Mouse (Mus musculus) embryonic facial prominence, embryonic 12.5 days (tissue): Measurements from ENCODE around the gene Fam8a1. TPM values are rescaled to one million over a fixed set of nuclear protein-coding genes. Genes with fewer than 3 reads are reported as not detected.

ENCODE experiments used
- ATAC-seq: fragments of 200-750 bp; cut with Nextera tagmentation; 2 replicates; pipeline ENCODE4 v1.8.0; 2017; ENCODE audit not compliant: insufficient number of reproducible peaks, insufficient read depth, low FRiP score, low TSS enrichment
- H3K27ac ChIP-seq: fragments of 300-500 bp; sonication (generic); 2 replicates; pipeline ENCODE4 v1.5.1; 2016; ENCODE audit warnings: mild to moderate bottlenecking
- H3K27me3 ChIP-seq: fragments of 300-500 bp; sonication (generic); 2 replicates; pipeline ENCODE4 v1.6.1; 2016; ENCODE audit warnings: mild to moderate bottlenecking, moderate library complexity
- H3K36me3 ChIP-seq: fragments of 300-500 bp; sonication (generic); 2 replicates; pipeline ENCODE4 v1.6.1; 2016; ENCODE audit warnings: mild to moderate bottlenecking
- H3K4me1 ChIP-seq: fragments of 300-500 bp; sonication (generic); 2 replicates; pipeline ENCODE4 v1.6.1; 2016
- H3K4me2 ChIP-seq: fragments of 300-500 bp; sonication (generic); replicated peaks from 2 replicates; pipeline ENCODE4 v1.6.1; 2016; ENCODE audit warnings: mild to moderate bottlenecking, moderate library complexity
- H3K4me3 ChIP-seq: fragments of 300-500 bp; sonication (generic); 2 replicates; pipeline ENCODE4 v1.5.1; 2016; ENCODE audit warnings: mild to moderate bottlenecking
- H3K9ac ChIP-seq: fragments of 300-500 bp; sonication (generic); 2 replicates; pipeline ENCODE4 v1.6.1; 2016; ENCODE audit warnings: mild to moderate bottlenecking, moderate library complexity
- H3K9me3 ChIP-seq: fragments of 300-500 bp; sonication (generic); 2 replicates; pipeline ENCODE4 v1.6.1; 2016; ENCODE audit warnings: mild to moderate bottlenecking, moderate library complexity
- WGBS: fragments of 180-500 bp; shearing (Covaris S2); methylation state at CpG from one replicate; pipeline ENCODE4 v1.1.7; 2016; 5-methylcytosine and 5-hydroxymethylcytosine counted together
- polyA plus RNA-seq: library from polyadenylated mRNA; unstranded; fragments of >200 nt; fragmentation: Nextera tagmentation; extraction: Ambion mirVana; gene quantifications from 2 replicates; pipeline ENCODE4 v1.2.1, GENCODE M21; 2016

The Fam8a1 gene
- polyA plus RNA-seq, 1 experiment from 2014 or later: 17.4 TPM

DNA sequence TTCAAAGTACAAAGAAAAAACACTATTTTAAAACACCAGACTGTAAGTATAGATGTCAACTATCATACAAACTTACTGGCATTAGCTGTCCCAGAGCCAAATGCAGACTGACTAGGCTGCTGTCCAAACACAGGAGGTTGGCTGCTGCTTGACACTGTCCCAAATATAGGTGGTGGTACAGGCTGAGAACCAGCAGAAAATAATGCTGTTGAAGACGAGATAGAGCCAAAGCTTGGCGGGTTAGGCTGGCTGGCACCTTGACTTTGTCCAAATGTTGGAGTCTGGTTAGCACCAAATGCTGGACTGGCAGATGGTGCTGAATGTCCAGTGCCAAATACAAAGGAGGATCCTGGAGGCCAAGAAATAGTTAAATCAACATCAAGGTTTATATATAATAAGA is 13.6 kb downstream of the Fam8a1 start:
- H3K4me2 ChIP-seq: no peak overlapping the region
- H3K9me3 ChIP-seq: no peaks in the 10 kb centered on the region
- H3K36me3 ChIP-seq: peaks cover 56% of the 10 kb centered on the region
- H3K27me3 ChIP-seq: no peaks in the 10 kb centered on the region
- no peak overlapping the region for H3K4me3 ChIP-seq
- ATAC-seq: no peak
- H3K9ac ChIP-seq: no peak overlapping the region
- no peaks in the 10 kb centered on the region for H3K4me1 ChIP-seq
- no peak overlapping the region for H3K27ac ChIP-seq
- WGBS: 88% methylated on average over 2 of the region's 2 CpGs

DNA sequence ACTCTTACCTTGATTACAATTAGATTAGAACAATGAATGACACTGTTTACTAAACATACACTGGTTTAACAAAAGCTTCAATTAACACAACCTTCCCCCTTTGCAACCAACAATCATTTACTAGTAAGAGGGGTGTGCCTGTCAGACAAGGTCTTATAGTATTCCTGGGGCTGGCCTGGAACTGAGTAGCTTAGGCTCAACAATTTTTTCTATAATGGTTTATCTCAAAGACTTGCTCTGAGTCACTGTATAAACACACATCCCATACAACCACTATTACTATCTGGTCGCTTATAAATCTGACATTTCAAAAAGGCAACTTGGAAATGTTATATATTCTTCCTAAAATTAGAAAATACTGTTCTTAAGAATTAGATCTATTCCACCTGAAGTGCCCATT is 14.0 kb downstream of the Fam8a1 start:
- no peak overlapping the region for H3K4me2 ChIP-seq
- H3K9ac ChIP-seq: no peak overlapping the region
- no peaks in the 10 kb centered on the region for H3K27me3 ChIP-seq
- ATAC-seq: no peak
- no peaks in the 10 kb centered on the region for H3K4me1 ChIP-seq
- 96% methylated on average over 1 of the region's 1 CpGs for WGBS
- no peaks in the 10 kb centered on the region for H3K9me3 ChIP-seq
- peaks cover 53% of the 10 kb centered on the region for H3K36me3 ChIP-seq
- no peak overlapping the region for H3K27ac ChIP-seq
- H3K4me3 ChIP-seq: no peak overlapping the region

DNA sequence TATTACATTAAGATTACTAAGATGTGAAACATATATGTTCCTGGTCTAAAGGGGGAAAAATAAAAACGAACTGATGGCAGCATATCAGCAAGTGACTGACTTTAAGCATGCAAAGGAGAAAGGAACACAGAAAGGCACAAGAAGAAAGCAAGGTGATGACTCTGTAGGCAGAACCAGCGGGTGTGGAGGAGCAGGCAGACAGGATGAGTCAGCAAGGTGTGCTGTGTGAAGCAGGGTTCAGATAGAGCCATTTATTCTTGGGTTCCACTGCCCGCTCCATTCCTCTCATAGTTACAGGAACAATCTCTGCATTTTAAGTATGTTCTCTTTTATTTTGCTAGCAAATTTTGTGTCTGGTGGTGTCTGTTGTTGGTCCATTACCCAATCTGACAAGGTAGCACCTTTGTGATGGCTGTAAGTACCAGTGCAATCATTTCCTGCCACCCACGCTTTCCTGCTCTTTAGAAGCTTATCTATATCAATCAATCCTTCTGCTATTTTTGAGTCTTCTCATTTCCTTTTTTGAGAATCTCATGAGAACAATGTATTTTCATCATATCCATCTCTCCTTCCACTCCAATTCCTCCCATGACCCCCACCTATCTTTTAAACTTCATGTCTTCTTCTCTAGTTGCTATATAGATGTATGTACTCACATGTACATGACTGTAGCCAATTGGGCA is 21.4 kb downstream of the Fam8a1 start:
- no peak overlapping the region for H3K27ac ChIP-seq
- no peak overlapping the region for H3K9ac ChIP-seq
- H3K4me1 ChIP-seq: no peaks in the 10 kb centered on the region
- ATAC-seq: no peak
- WGBS: 83% methylated on average over 4 of the region's 4 CpGs
- no peaks in the 10 kb centered on the region for H3K9me3 ChIP-seq
- H3K36me3 ChIP-seq: peaks cover 51% of the 10 kb centered on the region
- H3K27me3 ChIP-seq: no peaks in the 10 kb centered on the region
- no peak overlapping the region for H3K4me3 ChIP-seq
- no peak overlapping the region for H3K4me2 ChIP-seq

DNA sequence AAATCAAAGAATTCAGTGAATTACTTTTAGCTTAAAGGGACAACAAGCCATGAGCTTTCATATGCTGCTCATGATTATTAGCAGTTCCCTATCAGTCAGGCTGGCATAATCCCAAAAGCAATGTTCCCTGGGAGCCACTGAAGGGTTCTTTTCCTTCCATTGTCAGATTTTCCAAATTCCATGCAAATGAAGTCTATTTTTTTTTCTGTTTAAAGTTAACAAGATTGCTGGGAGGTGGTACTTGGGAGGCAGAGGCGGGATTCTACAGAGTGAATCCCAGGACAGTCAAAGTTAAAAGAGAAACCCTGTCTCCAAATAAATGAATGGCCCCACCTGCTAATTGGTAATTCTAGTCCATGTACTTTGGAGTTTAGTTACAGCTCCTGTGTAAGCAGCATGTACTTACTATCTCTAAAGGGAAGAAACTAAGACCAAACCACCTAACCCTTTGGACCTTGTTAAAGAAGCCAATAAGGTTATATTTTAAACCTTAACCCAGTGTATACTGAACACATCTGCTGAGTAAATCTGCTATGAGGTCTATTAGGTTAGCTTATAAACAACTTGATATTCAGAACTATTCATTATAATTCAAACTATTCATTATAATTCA is 26.1 kb downstream of the Fam8a1 start:
- Histone ChIP-seq H3K4me3 (no peak overlapping the region), H3K4me2 (no peak overlapping the region), H3K9ac (no peak overlapping the region), H3K27me3 (no peaks in the 10 kb centered on the region), H3K9me3 (no peaks in the 10 kb centered on the region), H3K36me3 (peaks cover 37% of the 10 kb centered on the region), H3K27ac (no peak overlapping the region), H3K4me1 (no peaks in the 10 kb centered on the region)
- WGBS: 86% methylated on average over 1 of the region's 1 CpGs
- ATAC-seq: no peak

DNA sequence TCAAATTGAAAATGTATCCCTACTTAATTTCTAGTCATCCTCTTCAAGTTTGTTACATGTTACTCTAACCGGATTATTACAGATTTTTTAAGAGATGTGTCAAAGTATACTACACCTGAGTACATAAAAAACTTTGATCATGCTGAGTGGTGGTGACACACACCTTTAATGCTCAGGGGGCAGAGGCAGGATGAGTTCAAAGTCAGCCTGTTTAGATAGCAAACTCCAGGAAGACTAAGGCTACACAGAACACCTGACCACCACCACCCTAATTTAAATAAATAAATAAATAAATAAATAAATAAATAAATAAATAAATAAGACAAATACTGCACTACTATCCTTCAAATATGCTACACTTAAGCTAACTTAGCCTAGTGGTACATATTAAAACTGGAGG is 26.6 kb downstream of the Fam8a1 start:
- Histone ChIP-seq H3K36me3 (peaks cover 32% of the 10 kb centered on the region), H3K27me3 (no peaks in the 10 kb centered on the region), H3K27ac (no peak overlapping the region), H3K4me3 (no peak overlapping the region), H3K9me3 (no peaks in the 10 kb centered on the region), H3K4me2 (no peak overlapping the region), H3K9ac (no peak overlapping the region), H3K4me1 (no peaks in the 10 kb centered on the region)
- no peak for ATAC-seq
- 89% methylated on average over 1 of the region's 1 CpGs for WGBS

DNA sequence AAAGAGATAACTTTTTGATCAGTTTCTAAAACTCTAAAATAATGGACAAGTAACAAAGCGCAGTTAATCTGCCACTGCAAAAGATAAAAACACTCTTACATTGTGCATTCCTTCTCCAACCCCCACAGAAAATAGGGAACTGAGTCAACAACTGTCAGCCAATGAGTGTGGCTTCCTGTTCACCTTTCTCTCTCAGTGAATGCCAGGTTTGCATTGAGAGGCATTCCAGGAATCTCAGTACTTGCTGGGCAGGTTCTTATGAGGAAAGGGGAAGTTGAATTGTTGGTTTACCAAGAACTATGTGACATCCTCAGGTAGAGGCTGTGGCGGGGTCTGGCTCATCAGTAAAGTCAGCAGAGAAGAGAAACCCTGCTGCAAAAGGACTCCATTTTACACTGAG is 27.5 kb downstream of the Fam8a1 start:
- Histone ChIP-seq H3K4me1 (no peaks in the 10 kb centered on the region), H3K9me3 (no peaks in the 10 kb centered on the region), H3K27me3 (no peaks in the 10 kb centered on the region), H3K4me3 (no peak overlapping the region), H3K9ac (no peak overlapping the region), H3K27ac (no peak overlapping the region), H3K4me2 (no peak overlapping the region), H3K36me3 (peaks cover 29% of the 10 kb centered on the region)
- no peak for ATAC-seq
- 77% methylated on average over 2 of the region's 2 CpGs for WGBS

DNA sequence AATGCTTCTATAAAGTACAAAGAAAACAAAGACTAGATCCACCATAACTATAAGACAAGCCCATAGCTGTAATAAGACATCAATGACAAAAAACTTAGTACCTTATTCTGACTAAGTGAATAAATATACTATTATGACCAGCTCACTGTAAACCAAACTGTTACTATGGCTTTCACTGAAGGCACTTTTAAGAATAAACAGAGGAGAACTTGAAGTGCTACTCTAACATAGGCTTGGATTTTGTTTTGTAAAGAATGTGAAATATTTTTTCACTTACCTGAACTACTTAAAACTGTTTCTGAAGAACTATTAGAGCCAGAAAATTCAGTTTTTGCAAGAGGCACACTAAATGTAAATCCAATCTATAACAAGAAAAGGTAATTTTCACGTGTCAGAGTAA is 30.1 kb downstream of the Fam8a1 start:
- Histone ChIP-seq H3K27ac (no peak overlapping the region), H3K4me2 (no peak overlapping the region), H3K36me3 (peaks cover 24% of the 10 kb centered on the region), H3K4me3 (no peak overlapping the region), H3K9ac (no peak overlapping the region), H3K4me1 (no peaks in the 10 kb centered on the region), H3K9me3 (no peaks in the 10 kb centered on the region), H3K27me3 (no peaks in the 10 kb centered on the region)
- no peak for ATAC-seq
- WGBS: 97% methylated on average over 1 of the region's 1 CpGs

DNA sequence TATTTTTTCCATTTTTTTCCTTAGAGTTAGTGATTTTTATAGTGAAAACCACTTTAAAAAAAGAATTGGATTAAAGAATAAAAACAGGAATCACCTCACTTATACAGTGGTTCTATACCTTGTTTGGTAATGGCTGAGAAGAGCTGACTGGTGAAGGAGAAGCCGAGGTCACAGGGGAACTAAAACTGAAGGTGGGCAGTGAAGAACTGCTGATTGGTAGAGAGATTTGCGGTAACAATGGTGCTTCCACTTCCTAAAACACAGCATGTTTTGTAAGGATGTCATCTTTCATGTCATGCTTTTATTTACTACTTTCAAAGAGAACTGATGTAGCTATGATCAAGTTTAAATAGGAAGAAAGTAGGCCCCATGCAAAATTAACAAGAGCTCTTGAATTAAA is 32.2 kb downstream of the Fam8a1 start:
- Histone ChIP-seq H3K9me3 (no peaks in the 10 kb centered on the region), H3K4me1 (no peaks in the 10 kb centered on the region), H3K4me2 (no peak overlapping the region), H3K27me3 (no peaks in the 10 kb centered on the region), H3K36me3 (peaks cover 15% of the 10 kb centered on the region), H3K4me3 (no peak overlapping the region), H3K27ac (no peak overlapping the region), H3K9ac (no peak overlapping the region)
- ATAC-seq: no peak
- 92% methylated on average over 2 of the region's 2 CpGs for WGBS

DNA sequence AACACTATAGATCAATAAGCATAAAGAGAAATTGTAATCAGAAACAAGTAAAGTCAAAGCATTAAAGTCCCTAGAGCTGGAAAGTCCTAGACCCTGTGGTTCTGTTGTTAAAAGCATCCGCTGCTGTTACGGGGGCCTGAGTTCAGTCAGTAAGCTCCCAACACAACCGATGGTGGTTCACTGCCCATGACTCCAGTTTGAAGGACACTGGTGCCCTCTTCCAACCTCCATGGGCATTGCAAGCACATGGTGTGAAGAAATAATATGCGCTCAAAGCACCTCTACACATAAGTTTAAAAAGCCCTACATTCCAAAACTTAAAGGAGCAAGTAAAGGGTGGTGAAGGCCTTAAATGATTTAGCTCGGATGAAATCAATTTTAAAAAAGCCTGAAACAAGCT is 33.8 kb downstream of the Fam8a1 start:
- peaks cover 11% of the 10 kb centered on the region for H3K36me3 ChIP-seq
- no peaks in the 10 kb centered on the region for H3K9me3 ChIP-seq
- H3K27me3 ChIP-seq: no peaks in the 10 kb centered on the region
- H3K4me1 ChIP-seq: no peaks in the 10 kb centered on the region
- no peak overlapping the region for H3K27ac ChIP-seq
- no peak overlapping the region for H3K4me3 ChIP-seq
- H3K9ac ChIP-seq: no peak overlapping the region
- no peak overlapping the region for H3K4me2 ChIP-seq
- ATAC-seq: no peak
- WGBS: 84% methylated on average over 5 of the region's 5 CpGs

DNA sequence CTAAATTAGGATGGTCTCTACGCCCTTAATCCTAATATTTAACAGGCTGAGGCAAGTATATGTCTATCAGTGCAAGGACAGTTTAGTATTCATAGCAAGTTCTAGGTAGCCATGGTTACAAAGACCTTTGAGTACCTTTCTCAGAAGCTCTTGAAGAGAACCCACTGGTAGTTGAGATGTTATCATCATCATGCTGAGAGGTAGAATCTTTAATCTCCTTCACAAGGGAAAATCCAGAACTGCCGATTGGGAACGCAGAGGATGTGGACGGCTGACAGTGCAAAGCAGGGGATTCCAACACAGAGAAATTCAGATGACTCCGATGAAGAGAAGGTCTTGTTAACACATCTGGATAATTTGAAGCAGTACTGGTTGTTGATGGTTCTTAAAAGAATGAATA is 44.2 kb downstream of the Fam8a1 start:
- H3K4me2 ChIP-seq: no peak overlapping the region
- no peak overlapping the region for H3K4me3 ChIP-seq
- no peak overlapping the region for H3K9ac ChIP-seq
- no peaks in the 10 kb centered on the region for H3K4me1 ChIP-seq
- H3K27me3 ChIP-seq: no peaks in the 10 kb centered on the region
- no peaks in the 10 kb centered on the region for H3K9me3 ChIP-seq
- H3K27ac ChIP-seq: no peak overlapping the region
- WGBS: 93% methylated on average over 5 of the region's 5 CpGs
- peaks cover 40% of the 10 kb centered on the region for H3K36me3 ChIP-seq
- no peak for ATAC-seq

DNA sequence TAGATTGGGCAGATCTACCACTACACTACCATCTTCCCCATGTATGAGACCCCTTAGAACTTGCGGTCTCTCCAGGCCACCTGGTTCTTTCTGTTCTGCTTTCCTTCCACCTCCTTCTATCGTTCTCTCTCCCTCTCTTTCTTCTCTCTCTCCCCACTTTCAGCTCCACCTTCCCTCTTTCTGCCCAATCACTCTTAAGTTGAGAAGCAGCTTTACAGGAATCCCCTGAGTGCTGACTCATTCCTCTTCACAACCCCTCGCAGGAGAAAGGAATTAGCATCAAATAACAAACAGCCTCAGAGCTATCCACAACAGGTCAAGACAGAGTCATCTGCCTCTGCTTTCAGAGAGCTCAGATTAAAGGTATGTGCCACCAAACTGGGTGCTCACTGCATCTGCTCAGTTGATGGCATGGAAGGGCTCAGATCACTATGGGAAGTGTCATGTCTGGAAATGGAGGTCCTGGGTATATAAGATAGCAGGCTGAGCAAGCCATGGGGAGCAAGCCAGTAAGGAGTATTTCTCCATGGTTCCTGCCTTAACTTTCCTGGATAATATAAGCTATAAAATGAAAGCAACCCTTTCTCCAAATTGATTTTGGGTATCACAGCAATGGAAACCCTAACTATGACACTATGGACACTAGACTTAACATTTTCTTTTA is 46.8 kb downstream of the Fam8a1 start:
- H3K4me1 ChIP-seq: no peaks in the 10 kb centered on the region
- H3K9me3 ChIP-seq: no peaks in the 10 kb centered on the region
- WGBS: 61% methylated on average over 3 of the region's 3 CpGs
- no peak overlapping the region for H3K4me3 ChIP-seq
- peaks cover 28% of the 10 kb centered on the region for H3K36me3 ChIP-seq
- H3K9ac ChIP-seq: no peak overlapping the region
- no peak overlapping the region for H3K27ac ChIP-seq
- H3K27me3 ChIP-seq: no peaks in the 10 kb centered on the region
- no peak overlapping the region for H3K4me2 ChIP-seq
- ATAC-seq: no peak

DNA sequence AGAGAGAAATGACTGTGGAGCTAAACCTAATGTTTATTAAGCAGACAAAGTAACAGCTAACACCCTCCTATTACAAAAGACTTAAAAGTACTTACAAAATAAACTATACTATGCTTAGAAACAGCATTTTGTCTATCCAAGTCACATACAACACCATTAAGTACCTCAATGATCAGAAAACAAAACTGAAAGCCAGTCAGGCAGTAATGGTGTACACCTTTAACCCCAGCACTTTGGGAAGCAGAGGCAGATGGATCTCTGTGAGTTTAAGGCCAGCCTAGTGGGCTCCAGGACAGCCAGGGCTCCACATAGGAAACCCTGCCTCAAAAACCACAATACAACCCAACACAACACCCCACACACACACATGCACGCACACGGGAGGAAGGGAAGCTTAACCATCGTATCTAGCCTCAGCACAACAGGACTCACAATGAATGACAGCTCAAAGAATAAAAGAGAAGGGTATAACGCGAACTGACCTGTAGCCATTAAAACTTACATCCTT is 49.6 kb downstream of the Fam8a1 start:
- no peak overlapping the region for H3K4me3 ChIP-seq
- no peak overlapping the region for H3K9ac ChIP-seq
- 77% methylated on average over 5 of the region's 5 CpGs for WGBS
- peaks cover 9% of the 10 kb centered on the region for H3K36me3 ChIP-seq
- no peak for ATAC-seq
- no peaks in the 10 kb centered on the region for H3K9me3 ChIP-seq
- H3K27me3 ChIP-seq: no peaks in the 10 kb centered on the region
- H3K4me1 ChIP-seq: no peaks in the 10 kb centered on the region
- H3K27ac ChIP-seq: no peak overlapping the region
- H3K4me2 ChIP-seq: no peak overlapping the region
